Mouse (Mus musculus) adrenal gland, postnatal 14 days (tissue): Measurements from ENCODE around the gene Fads2. TPM values are rescaled to one million over a fixed set of nuclear protein-coding genes. Genes with fewer than 3 reads are reported as not detected.
A peak's percentile ranks its signal among the peaks of the same experiment; 100 is the strongest.

Experiments used
- DNase-seq: peaks from one replicate; pipeline ENCODE4 v3.0.0; 2021; ENCODE audit warnings: mixed read lengths
- total RNA-seq: library from RNA; stranded (reverse); gene quantifications from 2 replicates; pipeline ENCODE4 v1.2.3, GENCODE M21; 2021

The Fads2 gene
- total RNA-seq, 1 experiment from 2014 or later, result 806 TPM

- no peak for DNase-seq
These were observed 39.3 kb downstream of the Fads2 start for GRCm38 (mm10) chr19:10062292-10062691.

GRCm38 (mm10) chr19:10061624-10062023, 39.9 kb downstream of the Fads2 start:
- no peak for DNase-seq

GRCm38 (mm10) chr19:10060783-10061590, 40.6 kb downstream of the Fads2 start:
- peak; percentile 42 for DNase-seq

GRCm38 (mm10) chr19:10059911-10060567, 41.5 kb downstream of the Fads2 start:
- DNase-seq, result peak; percentile 62

GRCm38 (mm10) chr19:10058876-10059427, 42.6 kb downstream of the Fads2 start:
- no peak for DNase-seq

GRCm38 (mm10) chr19:10058352-10058825, 43.2 kb downstream of the Fads2 start:
- DNase-seq, result no peak

- DNase-seq, result peak; percentile 25
These were observed 43.8 kb downstream of the Fads2 start for GRCm38 (mm10) chr19:10057486-10058351.

- DNase-seq, result no peak
These were observed 44.9 kb downstream of the Fads2 start for GRCm38 (mm10) chr19:10056686-10057085.

GRCm38 (mm10) chr19:10055783-10056660, 45.5 kb downstream of the Fads2 start:
- DNase-seq, result peak; percentile 49

GRCm38 (mm10) chr19:10055261-10055660, 46.3 kb downstream of the Fads2 start:
- DNase-seq, result peak; percentile 29

GRCm38 (mm10) chr19:10054361-10055075, 47.0 kb downstream of the Fads2 start:
- peak; percentile 29 for DNase-seq

- DNase-seq, result peak; percentile 75
These were observed 47.8 kb downstream of the Fads2 start for GRCm38 (mm10) chr19:10053692-10054260.

GRCm38 (mm10) chr19:10052698-10053097, 48.8 kb downstream of the Fads2 start:
- no peak for DNase-seq

- DNase-seq, result no peak
These were observed 51.1 kb downstream of the Fads2 start for GRCm38 (mm10) chr19:10050438-10050837.

GRCm38 (mm10) chr19:10049533-10049932, 52.0 kb downstream of the Fads2 start:
- peak; percentile 23 for DNase-seq

GRCm38 (mm10) chr19:10046983-10047382, 54.6 kb downstream of the Fads2 start:
- no peak for DNase-seq

GRCm38 (mm10) chr19:10046346-10046745, 55.2 kb downstream of the Fads2 start:
- DNase-seq, result no peak

- DNase-seq, result no peak
These were observed 55.8 kb downstream of the Fads2 start for GRCm38 (mm10) chr19:10045707-10046106.

- peak; percentile 81 for DNase-seq
These were observed 57.9 kb downstream of the Fads2 start for GRCm38 (mm10) chr19:10043643-10044042.

- no peak for DNase-seq
These were observed 58.7 kb downstream of the Fads2 start for GRCm38 (mm10) chr19:10042816-10043215.
